Mouse (Mus musculus): ENCODE measurements around the gene Tmem39b. TPM values are rescaled to one million over a fixed set of nuclear protein-coding genes. Genes with fewer than 3 reads are reported as not detected.

The Tmem39b gene
- total RNA-seq, 2 experiments from 2014 or later: 7.3 to 7.8 TPM

GRCm38 (mm10) chr4:129684531-129684930 is 12.1 kb downstream of the Tmem39b start:
- no peak for DNase-seq (ENCODE audit: low spot score in 2 of 2)

GRCm38 (mm10) chr4:129683901-129684493 is 12.6 kb downstream of the Tmem39b start:
- no peak for DNase-seq (ENCODE audit: low spot score in 2 of 2)

- DNase-seq (ENCODE audit: low spot score in 2 of 2): no peak
These were observed 14.8 kb downstream of the Tmem39b start for GRCm38 (mm10) chr4:129681837-129682236.

DNA sequence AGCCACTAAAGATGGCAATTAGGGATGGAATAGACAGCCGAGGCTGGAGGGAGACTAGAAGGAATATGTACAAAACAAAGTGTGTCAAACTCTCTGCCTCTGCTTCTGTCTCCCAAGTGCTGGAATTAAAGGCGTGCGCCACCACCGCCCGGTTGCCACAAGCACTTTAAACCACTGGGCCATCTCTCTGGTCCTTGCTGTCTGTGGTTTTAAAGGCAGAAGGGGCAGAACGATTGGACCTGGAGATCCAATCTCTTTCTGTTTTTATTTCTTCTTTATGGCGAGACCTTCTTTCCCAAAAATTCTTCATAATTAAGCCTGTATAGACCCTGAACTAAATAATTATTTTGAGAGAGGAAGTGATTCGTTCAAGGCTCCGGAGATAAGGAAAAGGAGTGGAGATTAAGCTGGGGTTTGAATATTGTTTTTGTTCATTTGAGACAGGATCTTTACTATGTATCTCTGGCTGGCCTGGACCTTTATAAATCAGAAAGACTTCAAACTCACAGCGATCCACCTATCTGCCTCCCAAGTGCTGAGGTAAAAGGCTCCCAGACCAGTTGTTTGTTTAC is 23.7 kb downstream of the Tmem39b start:
- no peak for DNase-seq (ENCODE audit: low spot score in 2 of 2)

GRCm38 (mm10) chr4:129672083-129672877 is 24.4 kb downstream of the Tmem39b start, which contains the start of gene Kpna6:
Gene Kpna6, minus strand, starts transcription at chr4:129672767.
- DNase-seq (ENCODE audit: low spot score in 2 of 2): peak; percentile 77 to 90

- peak in 1 of 2 experiments; percentile 48 for DNase-seq (ENCODE audit: low spot score in 2 of 2)
These were observed 25.1 kb downstream of the Tmem39b start for GRCm38 (mm10) chr4:129671491-129672082.

GRCm38 (mm10) chr4:129662255-129662813 is 34.3 kb downstream of the Tmem39b start:
- no peak for DNase-seq (ENCODE audit: low spot score in 2 of 2)

- DNase-seq (ENCODE audit: low spot score in 2 of 2): no peak
These were observed 35.1 kb downstream of the Tmem39b start for GRCm38 (mm10) chr4:129661584-129661983.

DNA sequence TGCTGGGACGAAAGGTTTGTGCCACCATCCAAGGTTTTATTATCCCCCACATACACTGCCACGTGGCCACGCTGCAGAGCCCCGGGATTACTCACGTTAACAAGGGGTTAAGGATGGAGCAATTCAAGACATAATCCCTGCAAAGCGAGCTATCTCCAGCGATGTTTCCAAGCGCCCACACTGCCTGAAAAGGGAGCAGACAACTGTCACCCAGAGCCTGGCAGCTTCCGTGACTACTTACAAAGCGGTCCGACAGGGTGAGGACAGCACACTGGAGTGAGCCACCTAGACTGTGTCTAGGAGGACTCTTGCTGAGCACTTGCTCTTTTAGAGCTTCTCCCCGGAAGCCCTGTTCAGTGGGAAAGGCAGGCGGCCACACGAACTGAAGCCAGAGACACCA is 41.9 kb downstream of the Tmem39b start:
- DNase-seq (ENCODE audit: low spot score in 2 of 2): no peak

DNA sequence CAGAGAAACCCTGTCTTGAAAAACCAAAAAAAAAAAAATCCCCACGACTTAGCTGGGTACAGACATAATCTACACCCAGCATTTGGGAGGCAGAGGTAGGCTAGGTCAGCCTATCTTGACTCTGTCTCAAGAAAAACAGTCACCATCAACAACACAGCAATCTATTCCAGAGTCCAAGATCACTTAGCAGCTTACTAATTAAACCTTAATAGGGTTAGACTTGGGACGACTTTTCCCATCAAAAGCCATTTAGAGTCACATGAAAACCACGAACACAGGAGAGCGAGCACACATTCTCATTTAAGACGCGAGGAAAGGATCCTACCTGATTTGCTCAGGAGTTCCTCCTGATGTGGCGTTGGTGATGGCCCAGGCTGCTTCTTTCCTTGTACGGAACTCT is 46.3 kb downstream of the Tmem39b start:
- no peak for DNase-seq (ENCODE audit: low spot score in 2 of 2)

GRCm38 (mm10) chr4:129648656-129649055 is 48.0 kb downstream of the Tmem39b start:
- no peak for DNase-seq (ENCODE audit: low spot score in 2 of 2)

- DNase-seq (ENCODE audit: low spot score in 2 of 2): no peak
These were observed 51.4 kb downstream of the Tmem39b start for GRCm38 (mm10) chr4:129645204-129645603.

DNA sequence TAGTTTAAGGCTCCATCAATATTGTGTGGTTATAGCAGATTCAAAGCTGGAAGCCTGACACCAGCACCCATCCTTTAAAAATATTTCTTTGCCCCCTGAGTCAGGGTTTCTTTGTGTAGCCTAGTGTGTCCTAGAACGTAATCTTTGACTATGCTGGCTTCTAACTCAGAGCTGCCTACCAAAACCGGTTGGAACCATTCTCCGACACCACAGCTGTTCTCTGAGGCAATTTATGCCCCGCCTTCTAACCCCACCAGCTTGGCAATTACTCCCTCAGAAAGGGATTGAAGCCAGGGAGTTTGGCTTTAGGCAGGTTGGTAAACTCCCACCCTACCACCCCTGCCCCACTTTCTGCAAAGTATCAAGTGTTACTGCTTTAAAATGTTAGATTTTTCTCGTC is 54.9 kb downstream of the Tmem39b start:
- DNase-seq (ENCODE audit: low spot score in 2 of 2): no peak

GRCm38 (mm10) chr4:129640638-129641467 is 55.8 kb downstream of the Tmem39b start, which contains the start of gene Txlna:
Gene Txlna, minus strand, starts transcription at chr4:129641065.
- DNase-seq (ENCODE audit: low spot score in 2 of 2): peak; percentile 92 to 97

DNA sequence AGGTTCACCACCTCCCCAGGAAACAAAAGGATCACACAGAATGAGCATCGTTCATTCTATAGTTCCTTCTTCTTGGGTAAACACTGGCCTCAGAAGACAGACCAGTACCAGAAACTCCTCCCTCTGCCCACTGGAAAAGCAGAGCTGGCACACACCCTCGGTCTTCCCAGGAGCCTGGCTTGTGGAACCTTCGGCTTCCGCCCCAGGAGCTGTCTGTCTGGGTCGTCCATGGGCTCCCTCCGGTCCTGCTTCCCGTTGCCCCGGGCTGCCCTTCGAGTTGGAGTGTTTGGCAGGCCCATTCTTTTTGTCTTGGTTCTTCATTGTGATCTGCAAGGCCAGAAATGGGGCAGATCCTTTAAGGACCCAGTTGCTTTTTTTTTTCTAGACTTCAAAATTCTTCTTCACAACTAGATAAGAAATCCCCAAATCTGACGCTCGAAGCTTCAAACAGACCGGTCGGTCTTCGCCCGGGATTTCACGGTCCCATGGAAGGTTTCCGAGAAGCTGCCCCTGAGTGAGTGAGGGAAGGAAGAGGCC is 56.5 kb downstream of the Tmem39b start:
- peak; percentile 45 to 49 for DNase-seq (ENCODE audit: low spot score in 2 of 2)

- no peak for DNase-seq (ENCODE audit: low spot score in 2 of 2)
These were observed 57.4 kb downstream of the Tmem39b start for GRCm38 (mm10) chr4:129639221-129639620.

DNA sequence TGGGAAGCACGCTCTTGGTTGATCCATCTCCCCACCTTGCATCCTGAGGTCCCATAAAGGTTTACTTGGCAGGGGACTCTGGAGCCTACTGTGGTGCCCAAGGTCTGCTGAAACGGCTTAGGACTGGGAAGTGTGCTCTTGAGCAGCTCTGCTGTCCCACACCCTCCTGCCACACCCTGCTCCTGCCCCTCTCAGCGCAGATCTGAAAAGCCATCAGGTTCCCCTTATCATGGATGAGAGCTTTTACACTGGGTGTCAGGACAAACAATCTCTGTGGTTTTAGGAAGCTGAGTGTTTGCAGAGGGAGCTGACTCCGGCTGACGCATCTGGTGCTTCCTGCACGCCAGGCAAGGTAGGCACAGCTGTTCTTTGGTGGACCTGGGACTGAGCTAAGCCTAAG is 62.8 kb downstream of the Tmem39b start:
- no peak for DNase-seq (ENCODE audit: low spot score in 2 of 2)

DNA sequence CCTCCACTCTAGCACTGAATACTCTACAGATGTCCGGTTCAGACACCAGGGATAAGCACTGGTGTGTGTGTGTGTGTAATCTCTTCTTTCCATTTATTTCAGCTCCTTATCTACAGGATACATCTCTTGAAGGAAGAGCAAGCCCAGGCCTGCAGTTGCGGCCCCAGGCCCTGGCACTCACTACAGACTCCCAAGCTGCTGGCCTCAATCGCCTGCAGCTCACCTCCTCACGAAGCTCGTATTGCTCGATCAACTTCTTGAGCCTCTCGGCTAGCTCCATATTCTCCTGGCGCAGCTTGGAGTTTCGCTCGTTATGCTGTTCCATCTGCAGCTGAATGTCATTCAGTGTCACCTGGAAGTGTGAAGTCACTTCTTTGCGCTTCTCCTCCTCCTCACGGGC is 64.8 kb downstream of the Tmem39b start:
- DNase-seq (ENCODE audit: low spot score in 2 of 2): no peak

- DNase-seq (ENCODE audit: low spot score in 2 of 2): no peak
These were observed 65.7 kb downstream of the Tmem39b start for GRCm38 (mm10) chr4:129630944-129631343.
